ENCODE assay signal across 35 mouse cellular contexts in genomic region chr4:120228613-120229012, GRCm38 (mm10). TPM values are rescaled to one million over a fixed set of nuclear protein-coding genes. Genes with fewer than 3 reads are reported as not detected.
"Had no signal": no experiment of that assay in that cellular context is flagged by ENCODE, and none has a peak within 500 bp of the region (broad histone marks: within the 10 kb centered on the region; RNA-seq: fewer than 3 reads in every experiment).

No protein-coding gene starts in this region.

- H3K27me3 ChIP-seq: intestine, embryonic 15.5 days had no signal

- H3K4me3 ChIP-seq: heart, embryonic 10.5 days; heart, embryonic 12.5 days; heart, embryonic 13.5 days; heart, embryonic 15.5 days; hindbrain, embryonic 10.5 days; hindbrain, embryonic 12.5 days; hindbrain, embryonic 13.5 days; hindbrain, embryonic 15.5 days; intestine, embryonic 15.5 days; kidney, embryonic 15.5 days; layer of hippocampus, adult 2 months had no signal

- H3K4me1 ChIP-seq: heart, embryonic 13.5 days; heart, embryonic 15.5 days had no signal

- DNase-seq: heart, postnatal 10 days; heart, postnatal 14 days; heart, postnatal 36 days; heart, postnatal 4 days; kidney, adult 11 months; kidney, adult 18-20 months; kidney, adult 2 months; kidney, adult 8-10 months; kidney, adult 9 months; kidney, postnatal 10 days; kidney, postnatal 14 days; kidney, postnatal 25 days; kidney, postnatal 36 days; kidney, postnatal 4 days; layer of hippocampus, adult 9-11 months; layer of hippocampus, postnatal 36 days had no signal

- H3K9me3 ChIP-seq: heart, embryonic 10.5 days; heart, embryonic 12.5 days; heart, embryonic 13.5 days; heart, embryonic 15.5 days; hindbrain, embryonic 10.5 days; hindbrain, embryonic 12.5 days; hindbrain, embryonic 13.5 days; hindbrain, embryonic 15.5 days; intestine, embryonic 15.5 days; kidney, embryonic 15.5 days had no signal

- ATAC-seq: hindbrain, embryonic 16.5 days; hindbrain, postnatal 0 days; inflammation-experienced regulatory T-cells, adult 6 months; intestine, embryonic 15.5 days; intestine, embryonic 16.5 days; intestine, postnatal 0 days had no signal

- H3K9ac ChIP-seq: heart, embryonic 12.5 days; heart, embryonic 13.5 days; heart, embryonic 15.5 days; hindbrain, embryonic 12.5 days; hindbrain, embryonic 13.5 days; hindbrain, embryonic 14.5 days; hindbrain, embryonic 15.5 days; intestine, embryonic 15.5 days; kidney, embryonic 15.5 days had no signal

- H3K27ac ChIP-seq: heart, embryonic 10.5 days; heart, embryonic 13.5 days; heart, embryonic 15.5 days; hindbrain, embryonic 10.5 days; hindbrain, embryonic 12.5 days; hindbrain, embryonic 13.5 days; hindbrain, embryonic 14.5 days; hindbrain, embryonic 15.5 days; hindbrain, postnatal 0 days; intestine, embryonic 15.5 days; kidney, embryonic 15.5 days; kidney, postnatal 0 days; layer of hippocampus, adult 2 months had no signal

- H3K36me3 ChIP-seq: heart, embryonic 10.5 days; heart, embryonic 12.5 days; heart, embryonic 13.5 days; heart, embryonic 15.5 days; hindbrain, embryonic 10.5 days; hindbrain, embryonic 12.5 days; hindbrain, embryonic 13.5 days; hindbrain, embryonic 15.5 days; intestine, embryonic 15.5 days; kidney, embryonic 15.5 days had no signal

- H3K4me2 ChIP-seq: heart, embryonic 11.5 days; heart, embryonic 12.5 days; heart, embryonic 13.5 days; heart, embryonic 15.5 days; hindbrain, embryonic 12.5 days; hindbrain, embryonic 13.5 days; hindbrain, embryonic 14.5 days; hindbrain, embryonic 15.5 days; intestine, embryonic 15.5 days; kidney, embryonic 15.5 days had no signal

RNA-seq across cellular contexts. Expression of gene Foxo6, which starts 58.5 kb away (rescaled TPM):
- polyA plus RNA-seq: heart, embryonic 13.5 days; inflammation-experienced regulatory T-cells, adult 6 months had no signal
